Mouse (Mus musculus) forebrain, embryonic 12.5 days (tissue): ENCODE data around the gene Senp5. TPM values are rescaled to one million over a fixed set of nuclear protein-coding genes. Genes with fewer than 3 reads are reported as not detected.

ENCODE experiments used
- ATAC-seq: fragments of 200-750 bp; cut with Nextera tagmentation; 2 replicates; pipeline ENCODE4 v1.8.0; 2017; ENCODE audit warnings: moderate TSS enrichment; ENCODE audit not compliant: low FRiP score
- H3K27ac ChIP-seq: fragments of 300-500 bp; sonication (generic); 2 replicates; pipeline ENCODE4 v1.5.1; 2016; ENCODE audit warnings: mild to moderate bottlenecking
- H3K27me3 ChIP-seq: fragments of 300-500 bp; sonication (generic); 2 replicates; pipeline ENCODE4 v1.6.1; 2016; ENCODE audit warnings: mild to moderate bottlenecking
- H3K36me3 ChIP-seq: fragments of 300-500 bp; sonication (generic); replicated peaks from 2 replicates; pipeline ENCODE4 v1.6.1; 2016; ENCODE audit warnings: mild to moderate bottlenecking
- H3K4me1 ChIP-seq: fragments of 300-500 bp; sonication (generic); 2 replicates; pipeline ENCODE4 v1.6.1; 2016
- H3K4me2 ChIP-seq: fragments of 300-500 bp; sonication (generic); 2 replicates; pipeline ENCODE4 v1.6.1; 2016; ENCODE audit warnings: mild to moderate bottlenecking, moderate library complexity
- H3K4me3 ChIP-seq: fragments of 300-500 bp; sonication (generic); replicated peaks from 2 replicates; pipeline ENCODE4 v1.5.1; 2016; ENCODE audit warnings: mild to moderate bottlenecking
- H3K9ac ChIP-seq: fragments of 300-500 bp; sonication (generic); 2 replicates; pipeline ENCODE4 v1.6.1; 2016; ENCODE audit warnings: mild to moderate bottlenecking
- H3K9me3 ChIP-seq: fragments of 300-500 bp; sonication (generic); 2 replicates; pipeline ENCODE4 v1.6.1; 2016
- WGBS: fragments of 180-500 bp; shearing (Covaris S2); methylation state at CpG from one replicate; pipeline ENCODE4 v1.1.7; 2016; 5-methylcytosine and 5-hydroxymethylcytosine counted together
- polyA plus RNA-seq: library from polyadenylated mRNA; unstranded; fragments of >200 nt; fragmentation: Nextera tagmentation; extraction: Ambion mirVana; gene quantifications from 2 replicates; pipeline ENCODE4 v1.2.1, GENCODE M21; 2016

Senp5 gene
- polyA plus RNA-seq, result 24.1 and 25.0 TPM in 2 replicates

DNA sequence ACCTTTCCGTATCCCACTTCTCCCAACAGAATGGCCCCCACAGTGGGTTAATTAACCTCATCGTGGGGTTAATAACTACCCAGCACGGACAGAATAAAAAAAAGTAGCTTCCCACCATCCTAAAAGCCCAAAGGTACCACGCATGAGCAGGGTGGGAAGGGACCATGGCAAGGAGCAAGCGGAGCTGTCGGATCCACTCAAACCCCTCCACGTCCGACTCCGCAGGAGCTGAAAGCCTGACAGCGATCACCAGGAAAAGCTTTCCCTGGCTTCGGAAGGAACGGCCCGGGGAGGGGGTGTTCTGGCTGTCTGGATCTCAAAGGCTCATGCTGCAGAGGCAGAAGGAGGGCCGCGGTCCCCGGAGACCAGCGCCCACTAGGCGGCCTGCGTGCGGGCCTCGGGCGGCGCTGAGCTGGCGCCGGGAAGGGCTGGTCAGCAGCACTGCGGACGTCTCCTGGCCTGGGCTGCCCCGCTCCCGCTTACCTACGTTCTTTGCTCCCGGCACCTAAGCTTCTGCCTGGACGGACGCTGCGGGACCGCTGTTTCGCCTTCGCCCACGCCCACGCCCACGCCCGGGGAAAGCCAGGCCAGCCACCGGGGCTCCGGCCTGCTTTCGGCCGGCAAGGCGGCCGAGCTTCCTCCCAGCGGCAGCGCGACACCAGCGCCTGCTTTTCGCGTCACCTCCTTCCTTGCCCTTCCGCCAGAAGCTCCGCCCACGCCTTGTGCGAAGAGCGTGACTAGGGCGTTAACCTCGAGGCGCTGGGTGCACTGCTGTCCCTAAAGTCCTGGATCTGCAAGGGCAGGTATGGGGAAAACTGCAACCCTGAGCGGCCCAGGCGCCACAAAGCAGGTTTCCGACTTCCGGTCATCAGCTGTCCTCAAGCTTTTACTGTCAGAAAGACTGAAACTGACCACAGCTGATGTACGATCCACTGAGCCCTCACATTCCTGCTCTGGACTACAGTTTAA is at the start of gene Senp5:
TSS of gene Senp5 (minus strand) at position 779 of the 969 bp plus-strand sequence.
- Histone ChIP-seq H3K4me1 (peaks cover 19% of the 10 kb centered on the region), H3K27ac (peak within 1 kb of the TSS; percentile 76), H3K4me2 (peak within 1 kb of the TSS; percentile 90), H3K4me3 (peak within 1 kb of the TSS; percentile 96), H3K9me3 (no peaks in the 10 kb centered on the region), H3K9ac (peak within 1 kb of the TSS; percentile 94), H3K36me3 (no peaks in the 10 kb centered on the region), H3K27me3 (no peaks in the 10 kb centered on the region)
- peak; percentile 96 for ATAC-seq
- WGBS, result 2% methylated on average over 66 of the region's 66 CpGs

DNA sequence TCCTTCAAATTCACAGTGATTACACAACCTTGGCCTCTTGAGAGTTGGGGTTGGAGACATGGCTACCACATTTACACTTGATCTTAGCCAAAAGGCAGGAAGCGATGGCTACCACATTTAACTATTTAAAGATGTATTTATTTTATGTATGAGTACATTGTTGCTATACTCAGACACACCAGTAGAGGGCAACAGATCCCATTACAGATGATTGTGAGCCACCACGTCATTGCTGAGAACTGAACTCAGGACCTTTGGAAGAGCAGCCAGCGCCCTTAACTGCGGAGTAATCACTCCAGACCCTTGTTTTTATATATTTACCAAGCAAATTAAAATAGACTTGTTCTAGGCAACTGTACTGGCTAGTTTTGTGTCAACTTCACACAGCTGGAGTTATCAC is 39.3 kb upstream of the Senp5 start:
- Histone ChIP-seq H3K9me3 (no peaks in the 10 kb centered on the region), H3K9ac (no peak overlapping the region), H3K27me3 (no peaks in the 10 kb centered on the region), H3K27ac (no peak overlapping the region), H3K4me1 (no peaks in the 10 kb centered on the region), H3K36me3 (peaks cover 69% of the 10 kb centered on the region), H3K4me3 (no peak overlapping the region), H3K4me2 (no peak overlapping the region)
- no peak for ATAC-seq
- 90% methylated on average over 4 of the region's 4 CpGs for WGBS

DNA sequence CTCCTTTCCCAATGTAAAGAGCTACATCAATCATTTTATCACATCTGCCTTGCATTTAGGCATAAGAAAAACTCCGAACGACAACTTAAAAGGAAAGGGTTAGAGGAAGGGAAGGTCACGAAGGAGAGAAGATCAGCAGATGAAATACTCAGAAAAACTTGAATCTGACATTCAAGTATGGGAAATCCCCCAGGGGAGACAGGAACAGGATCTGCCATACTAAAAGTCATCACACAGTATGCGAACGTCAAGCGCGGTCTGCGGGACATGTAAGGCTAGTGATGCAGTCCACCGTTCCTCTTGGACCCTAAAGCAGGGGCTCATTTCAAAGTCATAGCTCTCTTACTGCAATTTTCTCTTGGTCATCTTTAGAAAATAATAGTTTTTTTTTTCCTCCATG is 16.6 kb upstream of the Senp5 start:
- no peaks in the 10 kb centered on the region for H3K4me1 ChIP-seq
- H3K4me3 ChIP-seq, result no peak overlapping the region
- peaks cover 66% of the 10 kb centered on the region for H3K36me3 ChIP-seq
- no peak overlapping the region for H3K27ac ChIP-seq
- no peaks in the 10 kb centered on the region for H3K27me3 ChIP-seq
- ATAC-seq, result no peak
- H3K9ac ChIP-seq, result no peak overlapping the region
- 93% methylated on average over 9 of the region's 9 CpGs for WGBS
- no peaks in the 10 kb centered on the region for H3K9me3 ChIP-seq
- H3K4me2 ChIP-seq, result no peak overlapping the region

DNA sequence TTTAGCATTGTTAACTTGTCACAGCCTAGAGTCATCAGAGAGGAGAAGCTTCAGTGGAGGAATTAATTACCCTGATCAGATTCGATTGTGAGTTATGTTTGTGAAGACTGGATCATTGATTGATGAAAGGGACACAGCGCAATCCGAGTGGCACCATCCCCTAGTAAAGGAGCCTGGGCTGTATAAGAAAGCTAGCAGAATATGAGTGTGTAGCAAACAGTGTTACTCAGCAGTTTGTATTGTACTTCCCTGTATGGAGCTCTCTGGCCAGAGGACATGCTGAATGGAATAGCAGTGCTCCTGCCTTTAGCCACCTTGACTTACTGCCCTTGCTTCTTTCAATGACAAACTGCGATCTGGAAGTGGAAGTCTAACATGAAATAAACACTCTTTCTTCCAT is 7.2 kb upstream of the Senp5 start:
- Histone ChIP-seq H3K4me2 (no peak overlapping the region), H3K4me3 (no peak overlapping the region)

DNA sequence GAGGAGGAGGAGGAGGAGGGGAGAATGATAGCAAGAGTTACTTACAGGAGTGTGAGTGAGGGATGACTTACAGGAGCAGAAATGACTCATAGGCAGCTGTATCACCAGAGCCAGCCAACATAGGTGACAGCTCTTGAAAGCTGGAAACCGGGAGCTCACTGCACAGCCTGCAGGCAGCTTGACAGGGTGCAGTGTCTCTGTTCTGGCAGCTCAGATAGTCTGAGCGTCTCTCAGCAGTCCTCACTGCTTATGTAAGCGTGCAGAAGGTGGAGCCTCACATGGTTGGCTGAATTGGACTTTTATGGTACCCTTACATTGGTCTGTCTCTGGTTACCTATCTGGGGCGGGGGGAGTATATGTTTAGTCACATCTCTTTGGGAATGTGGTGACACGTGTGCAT is 6.8 kb upstream of the Senp5 start:
- H3K36me3 ChIP-seq, result peaks cover 5% of the 10 kb centered on the region
- H3K9me3 ChIP-seq, result no peaks in the 10 kb centered on the region
- H3K4me1 ChIP-seq, result no peaks in the 10 kb centered on the region
- H3K27me3 ChIP-seq, result no peaks in the 10 kb centered on the region
- H3K27ac ChIP-seq, result no peak overlapping the region
- no peak overlapping the region for H3K9ac ChIP-seq
- H3K4me3 ChIP-seq, result no peak overlapping the region
- WGBS, result 50% methylated on average over 5 of the region's 5 CpGs
- no peak overlapping the region for H3K4me2 ChIP-seq
- no peak for ATAC-seq

More for the DNA sequence above, 7.2 kb upstream of the Senp5 start:
- Histone ChIP-seq H3K27me3 (no peaks in the 10 kb centered on the region), H3K27ac (no peak overlapping the region), H3K9ac (no peak overlapping the region), H3K9me3 (no peaks in the 10 kb centered on the region), H3K4me1 (no peaks in the 10 kb centered on the region), H3K36me3 (peaks cover 7% of the 10 kb centered on the region)
- no peak for ATAC-seq
- WGBS, result 86% methylated on average over 4 of the region's 4 CpGs

DNA sequence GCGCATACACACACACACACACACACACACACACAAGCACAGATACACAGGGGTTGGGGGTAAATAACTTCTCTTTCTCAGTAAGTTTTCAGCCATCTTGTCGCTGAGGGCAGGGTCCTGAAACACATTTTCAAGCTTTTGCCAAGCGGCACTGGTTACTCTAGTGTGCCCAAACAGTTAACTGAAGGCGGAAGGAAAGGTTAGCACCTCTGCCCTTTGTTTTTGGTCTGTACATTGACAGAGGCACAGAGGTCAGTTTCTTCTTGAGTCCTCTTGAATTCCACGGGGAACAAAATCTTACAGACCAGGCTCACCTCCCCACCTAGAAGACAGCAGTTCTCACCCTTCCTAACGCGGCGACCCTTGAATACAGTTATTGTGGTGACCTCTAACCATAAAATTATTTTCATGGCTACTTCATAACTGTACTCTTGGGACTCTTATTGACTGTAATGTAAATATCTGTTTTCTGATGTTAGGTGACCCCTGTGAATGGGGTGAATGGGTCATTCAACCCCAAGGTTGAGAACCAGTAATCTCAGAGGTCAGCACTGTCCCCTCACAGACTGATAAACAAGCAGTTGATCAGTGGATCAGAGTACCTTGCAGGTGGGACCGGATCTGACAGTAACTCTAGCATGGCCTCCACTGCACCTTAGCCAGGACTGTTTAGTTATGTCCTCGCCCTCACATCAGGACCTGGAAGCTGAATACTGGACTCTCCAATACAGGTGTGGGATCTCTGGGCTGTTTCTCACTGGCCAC is 5.6 kb upstream of the Senp5 start:
- peaks cover under 1% of the 10 kb centered on the region; the same call in 1 of the 2 replicates for H3K4me1 ChIP-seq
- H3K36me3 ChIP-seq, result peaks cover 5% of the 10 kb centered on the region
- no peak overlapping the region for H3K27ac ChIP-seq
- no peak overlapping the region for H3K4me2 ChIP-seq
- 76% methylated on average over 10 of the region's 10 CpGs for WGBS
- no peaks in the 10 kb centered on the region for H3K9me3 ChIP-seq
- ATAC-seq, result no peak
- no peaks in the 10 kb centered on the region for H3K27me3 ChIP-seq
- H3K9ac ChIP-seq, result no peak overlapping the region
- H3K4me3 ChIP-seq, result no peak overlapping the region

DNA sequence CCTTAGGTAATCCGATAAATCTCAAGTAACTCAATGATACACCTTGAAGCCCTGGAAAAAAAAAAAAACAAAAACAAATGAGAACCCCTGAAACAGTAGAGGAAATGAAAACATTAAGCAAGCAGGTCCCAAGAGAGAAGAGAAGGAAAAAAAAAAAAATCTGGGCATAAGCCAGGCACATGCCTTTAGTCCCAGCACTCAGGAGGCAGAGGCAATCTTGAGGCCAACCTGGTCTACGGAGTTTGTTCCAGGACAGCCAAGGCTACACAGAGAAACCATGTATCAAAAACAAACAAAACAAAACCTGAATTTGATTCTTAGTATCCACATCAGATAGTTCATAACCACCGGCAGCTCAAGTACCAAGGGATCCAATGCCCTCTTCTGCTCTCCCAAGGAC is 1.6 kb upstream of the Senp5 start:
- Histone ChIP-seq H3K9ac (no peak overlapping the region), H3K4me2 (no peak overlapping the region), H3K9me3 (no peaks in the 10 kb centered on the region), H3K4me3 (no peak overlapping the region), H3K27ac (no peak overlapping the region), H3K27me3 (no peaks in the 10 kb centered on the region), H3K4me1 (peaks cover 19% of the 10 kb centered on the region), H3K36me3 (no peaks in the 10 kb centered on the region)
- ATAC-seq, result no peak
- whole genome bisulfite sequencing, result 96% methylated on average over 3 of the region's 3 CpGs

DNA sequence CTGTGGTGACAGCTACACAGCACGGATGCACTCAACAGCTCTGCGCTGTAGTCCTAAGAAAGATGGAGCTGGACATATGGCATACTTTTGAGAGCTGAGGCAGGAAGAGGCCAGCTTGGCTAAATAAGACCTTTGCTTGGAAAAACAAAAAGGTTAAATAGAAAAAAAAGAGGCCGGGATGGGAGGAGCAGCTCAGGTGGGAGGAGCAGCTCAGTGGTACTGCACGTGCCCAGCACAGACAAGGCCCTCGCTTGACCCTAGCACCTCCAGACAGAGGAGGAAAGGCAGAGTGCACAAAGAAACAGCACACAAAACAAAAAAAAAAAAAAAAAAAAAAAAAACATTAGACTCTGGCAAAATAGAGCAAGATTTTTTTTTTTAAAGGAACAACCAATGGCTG is 6.7 kb downstream of the Senp5 start:
- Histone ChIP-seq H3K4me3 (no peak overlapping the region), H3K9me3 (no peaks in the 10 kb centered on the region), H3K4me2 (no peak overlapping the region), H3K4me1 (peaks cover 4% of the 10 kb centered on the region), H3K9ac (no peak overlapping the region), H3K27me3 (no peaks in the 10 kb centered on the region), H3K36me3 (peaks cover 18% of the 10 kb centered on the region), H3K27ac (no peak overlapping the region)
- 81% methylated on average over 5 of the region's 5 CpGs for WGBS
- no peak for ATAC-seq

DNA sequence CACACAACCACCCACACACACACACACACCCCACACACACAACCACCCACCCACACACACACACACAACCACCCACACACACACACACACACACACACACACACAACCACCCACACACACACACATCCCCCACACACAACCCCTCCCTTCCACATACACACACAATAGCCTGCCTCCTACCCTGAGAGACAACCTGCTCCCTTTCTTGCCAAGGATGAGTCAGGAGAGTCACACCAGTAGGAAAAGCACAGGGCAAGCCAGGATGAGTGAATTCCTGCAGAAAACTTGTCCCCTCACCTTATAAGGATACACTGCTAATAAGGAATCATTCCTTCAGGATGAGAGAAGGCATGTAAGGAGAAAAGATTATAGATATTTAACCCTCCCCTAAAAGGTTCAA is 9.1 kb downstream of the Senp5 start:
- Histone ChIP-seq H3K4me2 (no peak overlapping the region), H3K9me3 (no peaks in the 10 kb centered on the region), H3K9ac (no peak overlapping the region), H3K36me3 (peaks cover 30% of the 10 kb centered on the region), H3K4me1 (no peaks in the 10 kb centered on the region), H3K27ac (no peak overlapping the region), H3K27me3 (no peaks in the 10 kb centered on the region), H3K4me3 (no peak overlapping the region)
- ATAC-seq, result no peak

DNA sequence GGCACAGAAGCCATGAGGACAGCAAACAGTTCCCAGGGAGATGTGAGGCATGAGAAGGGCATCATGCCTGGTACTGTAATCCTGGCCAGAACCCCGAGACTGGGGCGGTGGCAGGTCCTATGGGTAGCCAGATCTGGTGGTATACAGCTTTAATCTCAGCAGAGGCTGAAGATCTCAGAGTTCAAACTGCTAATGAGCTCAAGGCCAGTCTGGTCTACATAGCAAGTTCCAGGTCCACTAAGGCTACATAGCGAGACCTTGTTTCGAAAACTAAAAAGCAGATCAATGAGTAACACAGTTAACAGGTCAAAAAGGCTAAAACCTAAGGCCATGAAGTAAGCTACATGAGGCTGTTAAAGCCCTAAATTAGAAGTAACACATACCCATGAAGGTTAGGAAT is 9.9 kb downstream of the Senp5 start:
- no peak overlapping the region for H3K4me2 ChIP-seq
- no peaks in the 10 kb centered on the region for H3K9me3 ChIP-seq
- ATAC-seq, result no peak
- no peak overlapping the region for H3K27ac ChIP-seq
- H3K4me1 ChIP-seq, result no peaks in the 10 kb centered on the region
- no peaks in the 10 kb centered on the region for H3K27me3 ChIP-seq
- peaks cover 35% of the 10 kb centered on the region for H3K36me3 ChIP-seq
- no peak overlapping the region for H3K9ac ChIP-seq
- WGBS, result 94% methylated on average over 4 of the region's 4 CpGs
- H3K4me3 ChIP-seq, result no peak overlapping the region

DNA sequence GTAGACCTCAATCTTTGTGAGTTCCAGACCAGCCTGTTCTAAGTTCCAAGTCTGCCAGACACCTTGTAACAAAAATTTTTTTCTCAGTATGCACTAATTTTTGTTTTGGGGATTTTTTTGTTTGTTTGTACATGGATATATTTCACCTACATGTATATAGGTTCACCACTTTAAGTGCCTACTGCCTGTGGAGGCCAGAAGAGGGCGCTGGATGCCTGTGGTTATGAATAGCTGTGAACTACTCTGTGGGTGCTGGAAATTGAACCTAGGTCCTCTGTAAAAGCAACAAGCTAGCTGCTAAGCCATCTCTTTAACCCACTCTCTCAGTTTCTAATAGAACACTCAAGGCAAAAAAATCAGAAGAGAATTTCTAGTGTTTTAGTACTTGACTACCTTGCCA is 11.0 kb downstream of the Senp5 start:
- Histone ChIP-seq H3K4me2 (no peak overlapping the region), H3K36me3 (peaks cover 42% of the 10 kb centered on the region), H3K27me3 (no peaks in the 10 kb centered on the region), H3K27ac (no peak overlapping the region), H3K9me3 (no peaks in the 10 kb centered on the region), H3K9ac (no peak overlapping the region), H3K4me1 (no peaks in the 10 kb centered on the region), H3K4me3 (no peak overlapping the region)
- no peak for ATAC-seq
- WGBS, result 54% methylated on average over 1 of the region's 1 CpGs

DNA sequence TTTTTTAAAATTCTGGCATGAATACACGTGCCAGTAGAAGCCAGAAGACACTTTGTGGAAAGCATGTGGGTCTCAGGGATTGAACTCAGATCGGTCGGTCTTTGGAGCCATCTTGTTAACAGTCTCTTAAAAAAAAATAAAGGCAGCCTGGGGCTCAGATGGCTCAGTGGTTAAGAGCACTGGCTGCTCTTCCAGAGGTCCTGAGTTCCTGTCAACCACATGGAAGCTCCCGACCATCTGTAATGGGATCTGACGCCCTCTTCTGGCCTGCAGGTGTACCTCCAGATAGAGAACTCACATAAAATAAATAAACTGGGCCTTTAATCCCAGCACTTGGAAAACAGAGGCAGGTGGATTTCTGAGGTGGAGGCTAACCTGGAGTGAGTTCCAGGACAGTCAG is 22.1 kb downstream of the Senp5 start:
- Histone ChIP-seq H3K36me3 (peaks cover 43% of the 10 kb centered on the region), H3K4me3 (no peak overlapping the region), H3K9ac (no peak overlapping the region), H3K4me1 (no peaks in the 10 kb centered on the region), H3K27me3 (no peaks in the 10 kb centered on the region), H3K4me2 (no peak overlapping the region), H3K27ac (no peak overlapping the region), H3K9me3 (no peaks in the 10 kb centered on the region)
- 79% methylated on average over 5 of the region's 5 CpGs for WGBS
- ATAC-seq, result no peak
